Mouse (Mus musculus) kidney, adult 18-20 months (tissue): Measurements from ENCODE around the gene Ppp6c.
A peak's percentile ranks its signal among the peaks of the same experiment; 100 is the strongest.
"Not testable (repeated sequence)": the region's sequence is repeated elsewhere in the genome, so short reads cannot be mapped to it uniquely, and the experiment has no call there.

Experiments
- DNase-seq: peaks from one replicate; pipeline ENCODE4 v3.0.0; 2021

The Ppp6c gene

DNA sequence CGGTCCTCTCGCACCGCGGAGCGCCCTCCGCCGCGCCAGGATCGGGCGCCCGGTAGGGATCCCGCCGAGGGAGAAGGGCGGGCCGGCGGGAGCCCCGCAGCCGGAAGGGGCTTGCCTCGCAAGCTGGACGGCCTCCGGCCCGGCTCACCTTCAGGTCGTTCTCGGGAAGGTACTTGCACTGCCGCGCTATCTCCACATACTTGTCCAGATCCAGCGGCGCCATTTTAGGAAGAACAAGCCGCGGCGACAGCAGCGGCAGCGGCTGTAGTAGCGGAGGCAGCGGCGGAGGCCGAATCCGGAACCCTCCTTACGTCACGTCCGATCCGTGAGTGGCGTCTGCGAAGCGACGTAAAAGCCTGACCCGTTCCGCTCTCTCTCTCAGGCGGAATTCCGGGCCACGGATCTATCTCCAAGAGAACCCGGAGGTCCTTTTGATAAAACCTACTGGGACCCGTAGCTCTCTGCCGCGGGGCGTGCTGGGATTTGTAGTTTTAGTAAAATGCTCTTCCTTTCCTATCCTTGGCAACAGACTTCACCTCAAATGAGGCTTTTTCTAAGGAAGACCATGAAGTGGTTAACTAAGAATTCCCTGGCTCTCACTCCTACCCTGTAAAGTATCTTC, at the start of gene Ppp6c:
Gene Ppp6c, minus strand, starts transcription at position 433 of the 622 bp plus-strand sequence.
- DNase-seq, result peak; percentile 94

DNA sequence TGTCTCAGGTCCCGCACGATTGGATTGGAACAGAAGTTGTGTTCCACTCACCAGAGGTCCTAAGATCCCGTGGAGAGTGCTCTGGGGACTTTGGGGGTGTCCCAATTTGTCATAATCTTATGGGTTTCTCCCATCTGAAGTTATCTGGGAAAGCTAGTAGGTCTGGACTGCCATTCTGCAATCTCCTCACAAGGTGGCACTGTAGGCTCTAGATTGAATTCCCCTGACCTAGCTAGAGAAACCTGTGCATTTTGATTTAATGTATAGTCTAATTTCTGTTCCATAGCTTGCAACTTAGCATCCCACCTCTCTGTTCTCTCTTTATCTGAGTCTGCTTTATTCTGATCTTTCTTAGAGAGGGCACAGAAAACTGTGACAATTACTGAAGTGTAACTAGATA, 42.1 kb upstream of the Ppp6c start:
- peak; percentile 2 for DNase-seq

DNA sequence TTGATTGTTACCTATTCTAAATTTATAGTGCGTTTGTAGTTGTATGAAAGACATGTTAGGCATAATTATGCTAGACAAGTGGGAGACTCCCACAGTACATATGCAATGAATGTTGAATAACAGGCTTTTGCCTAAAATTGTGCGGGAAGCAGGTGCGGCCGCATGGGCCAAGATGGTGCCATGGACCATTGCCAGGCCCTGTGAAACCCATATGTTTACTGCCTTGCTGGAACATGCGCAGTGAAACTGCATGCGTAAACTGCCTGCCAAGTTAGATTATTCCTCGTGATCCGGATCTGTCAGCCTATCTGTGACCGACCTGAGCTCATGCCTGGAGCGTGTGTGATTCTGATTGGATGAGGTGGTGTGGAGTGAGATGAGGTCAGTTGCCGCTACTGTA, 26.0 kb upstream of the Ppp6c start:
- not testable (repeated sequence) for DNase-seq

DNA sequence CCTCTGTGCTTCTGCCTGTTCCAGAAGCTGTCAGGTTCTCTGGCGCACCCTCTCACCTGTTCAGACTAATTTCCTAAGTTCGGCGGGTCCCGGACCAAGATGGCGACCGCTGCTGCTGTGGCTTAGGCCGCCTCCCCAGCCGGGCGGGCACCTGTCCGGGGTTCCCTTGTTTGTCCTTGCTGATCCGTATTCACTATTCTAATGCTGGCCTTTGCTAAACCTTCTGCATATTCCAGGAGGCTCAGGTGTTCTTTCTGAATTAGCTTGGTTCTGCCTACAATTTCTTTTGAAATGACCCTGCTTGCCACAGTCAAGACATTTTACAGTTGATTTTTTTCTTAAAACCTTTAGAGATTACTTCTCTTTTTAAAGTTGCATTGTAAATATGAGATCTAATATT, 20.6 kb upstream of the Ppp6c start:
- DNase-seq, result not testable (repeated sequence)

DNA sequence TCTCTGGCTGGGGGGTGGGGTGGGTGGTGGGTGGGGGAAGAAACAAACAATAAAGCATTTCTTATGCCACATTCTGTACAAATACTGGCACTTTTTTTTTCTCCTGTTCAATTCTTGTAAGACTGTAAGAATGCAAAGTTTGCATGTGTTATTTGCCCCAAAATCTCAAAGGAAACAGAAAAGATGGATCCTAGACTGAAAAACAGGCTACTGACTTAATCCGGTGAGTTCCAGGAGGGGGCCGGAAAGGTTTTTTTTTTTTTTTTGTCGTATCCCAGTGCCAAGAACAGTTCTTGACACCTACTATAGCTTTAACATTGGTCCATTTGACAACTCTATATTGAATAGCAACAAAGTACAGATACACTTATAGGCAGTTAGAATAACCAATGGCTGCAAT, 480 bp upstream of the Ppp6c start:
- no peak for DNase-seq

DNA sequence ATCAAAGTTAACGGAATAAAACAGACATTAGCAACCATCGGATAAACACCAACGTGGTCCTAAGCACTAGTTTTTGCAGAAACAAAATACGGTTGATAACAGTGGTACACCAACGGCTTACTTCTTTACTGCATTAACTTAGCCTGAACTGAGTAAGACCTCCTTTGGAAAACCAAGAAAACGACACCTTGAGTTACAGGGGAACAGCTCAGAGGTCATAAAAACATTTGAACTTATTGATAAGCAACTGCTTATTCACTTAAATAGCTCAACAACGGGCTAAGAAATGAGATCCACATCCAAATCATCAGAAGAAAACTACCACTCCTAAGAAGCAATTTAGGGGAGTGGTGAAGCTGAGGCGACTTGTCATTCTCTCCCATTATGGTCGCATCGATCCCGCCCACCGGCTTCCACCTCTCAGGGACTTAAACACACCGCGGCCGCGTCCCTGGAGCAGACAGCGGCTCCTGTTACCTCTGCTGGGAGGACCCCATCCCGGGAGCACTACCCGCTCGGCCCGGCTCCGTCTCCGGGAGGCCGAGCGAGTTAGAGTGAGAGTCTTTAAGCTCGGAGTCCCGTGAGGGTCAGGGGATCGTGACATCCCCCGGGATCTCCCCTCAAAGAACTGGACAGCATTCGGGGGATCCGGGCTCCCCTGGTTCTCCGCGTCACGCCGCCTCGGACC, 776 bp downstream of the Ppp6c start:
- not testable (repeated sequence) for DNase-seq

DNA sequence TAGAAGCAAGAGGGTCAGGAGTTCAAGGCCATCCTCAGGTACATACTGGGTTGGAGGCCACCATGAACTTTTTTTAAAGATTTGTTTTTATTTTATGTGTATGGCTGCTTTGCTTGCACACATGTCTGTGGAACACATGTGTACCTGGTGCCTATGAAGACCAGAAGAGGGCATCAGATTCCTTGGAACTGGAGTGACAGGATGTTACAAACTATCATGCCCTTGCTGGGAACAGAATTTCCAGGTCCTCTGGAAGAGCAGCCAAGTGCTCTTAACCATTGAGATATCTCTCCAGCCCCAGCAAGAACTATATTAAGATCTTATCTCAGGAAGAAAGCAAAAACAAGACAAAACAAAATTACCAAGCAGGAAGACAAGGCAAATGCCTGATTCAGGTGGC, 1.6 kb downstream of the Ppp6c start:
- DNase-seq, result no peak

DNA sequence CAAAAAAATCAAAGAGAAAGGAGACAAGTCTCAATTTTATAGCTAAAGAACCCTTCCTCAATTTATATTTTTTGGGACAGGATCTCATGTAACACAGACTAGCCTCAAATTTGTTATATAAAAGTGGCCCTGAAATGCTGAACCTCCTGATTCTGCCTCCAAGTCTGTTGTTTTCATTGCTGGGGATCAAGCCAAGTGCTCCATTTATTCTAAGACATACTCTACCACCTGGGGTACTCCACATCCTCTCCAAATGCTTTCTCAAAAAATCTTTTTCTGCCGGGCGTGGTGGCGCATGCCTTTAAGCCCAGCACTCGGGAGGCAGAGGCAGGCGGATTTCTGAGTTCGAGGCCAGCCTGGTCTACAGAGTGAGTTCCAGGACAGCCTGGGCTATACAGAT, 6.2 kb downstream of the Ppp6c start:
- DNase-seq, result no peak

DNA sequence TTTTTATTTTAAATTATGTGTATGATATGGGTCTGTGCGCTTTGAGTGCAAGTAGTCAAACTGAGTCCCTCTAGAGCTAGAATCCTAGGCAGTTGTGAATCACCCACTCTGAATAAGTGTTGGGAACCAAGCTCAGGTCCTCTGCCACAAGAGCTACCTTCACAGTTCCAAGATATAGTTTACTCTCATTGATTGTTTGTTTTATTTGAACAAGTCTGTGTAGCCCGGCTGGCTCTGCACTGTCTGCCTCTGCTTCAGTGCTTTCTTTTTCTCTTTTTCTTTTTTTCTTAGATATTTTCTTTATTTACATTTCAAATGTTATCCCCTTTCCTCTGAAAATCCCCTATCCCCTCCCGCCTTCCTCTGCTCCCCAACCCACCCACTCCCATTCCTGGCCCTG, 7.2 kb downstream of the Ppp6c start:
- DNase-seq, result no peak

DNA sequence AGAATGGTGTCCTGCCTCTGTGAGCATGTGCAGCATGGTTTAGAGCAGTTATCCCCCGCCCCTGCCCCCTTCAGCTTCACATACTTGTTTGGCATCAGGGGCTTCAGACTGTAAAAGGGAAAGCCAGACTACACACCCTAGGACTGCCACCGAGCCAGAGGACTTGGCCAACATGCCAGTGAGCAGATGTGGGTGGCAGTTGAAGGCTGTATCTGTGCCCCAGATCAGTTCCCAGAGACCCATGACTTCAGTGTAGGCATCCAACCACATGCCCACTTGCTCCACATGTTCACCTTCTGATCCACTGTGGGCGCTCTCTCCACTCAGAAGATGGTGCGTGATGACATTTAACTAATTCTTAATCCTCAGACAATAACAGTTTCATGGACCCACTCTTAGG, 9.1 kb downstream of the Ppp6c start:
- DNase-seq, result no peak

DNA sequence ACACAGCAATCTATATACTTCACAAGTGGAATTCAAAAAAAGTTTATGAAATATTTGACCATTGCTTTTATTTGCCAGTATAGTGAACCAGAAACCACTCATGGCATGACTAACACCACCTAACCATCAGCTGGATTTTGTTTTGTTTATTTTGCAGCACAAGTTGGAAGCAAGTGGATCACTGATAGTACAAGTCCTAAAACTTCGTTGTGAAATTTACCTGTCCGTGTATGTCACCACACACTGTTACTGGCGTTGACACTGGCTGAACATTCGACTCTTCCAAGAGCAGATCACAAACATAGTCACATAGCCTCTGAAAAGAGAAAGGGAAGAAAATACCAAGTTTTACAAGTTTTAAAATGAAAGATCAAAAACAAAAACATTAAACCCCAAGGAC, 15.5 kb downstream of the Ppp6c start:
- no peak for DNase-seq

DNA sequence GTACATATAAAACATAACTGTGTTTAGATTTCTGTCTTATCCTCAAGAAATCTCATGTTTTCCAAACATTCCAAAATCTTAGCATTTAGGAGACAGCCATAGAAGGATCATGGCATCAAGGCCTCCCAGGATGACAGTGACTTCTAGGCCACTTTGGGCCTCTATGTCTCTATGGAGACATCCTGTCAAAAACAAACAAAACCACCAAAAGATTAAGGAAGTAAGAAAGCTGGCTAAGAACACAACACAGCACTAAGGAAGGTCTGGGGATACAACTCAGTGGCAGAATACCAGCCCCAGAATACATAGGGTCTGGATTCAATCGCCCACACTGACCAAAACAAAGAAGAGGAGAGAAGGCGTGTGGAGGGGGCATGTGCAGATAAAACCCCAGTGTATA, 22.9 kb downstream of the Ppp6c start:
- DNase-seq, result no peak

DNA sequence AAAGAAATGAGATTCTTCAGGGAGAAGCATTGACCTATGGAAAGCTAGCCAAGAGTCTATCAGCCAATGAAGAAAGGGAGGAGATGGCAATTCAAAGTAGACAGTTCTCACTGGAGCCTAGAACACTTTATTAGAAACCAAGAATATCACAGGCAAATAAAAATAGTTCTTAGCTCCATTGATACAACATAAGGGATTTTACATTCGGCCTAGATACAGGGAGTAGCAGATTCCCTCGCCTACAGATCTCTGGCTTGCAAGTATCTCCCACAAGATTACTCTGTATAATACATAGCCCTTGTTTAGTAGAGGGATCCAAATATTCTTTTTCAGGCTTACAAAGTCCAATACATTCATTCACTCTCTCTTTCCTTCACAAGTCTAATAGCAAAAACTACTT, 31.4 kb downstream of the Ppp6c start:
- no peak for DNase-seq

DNA sequence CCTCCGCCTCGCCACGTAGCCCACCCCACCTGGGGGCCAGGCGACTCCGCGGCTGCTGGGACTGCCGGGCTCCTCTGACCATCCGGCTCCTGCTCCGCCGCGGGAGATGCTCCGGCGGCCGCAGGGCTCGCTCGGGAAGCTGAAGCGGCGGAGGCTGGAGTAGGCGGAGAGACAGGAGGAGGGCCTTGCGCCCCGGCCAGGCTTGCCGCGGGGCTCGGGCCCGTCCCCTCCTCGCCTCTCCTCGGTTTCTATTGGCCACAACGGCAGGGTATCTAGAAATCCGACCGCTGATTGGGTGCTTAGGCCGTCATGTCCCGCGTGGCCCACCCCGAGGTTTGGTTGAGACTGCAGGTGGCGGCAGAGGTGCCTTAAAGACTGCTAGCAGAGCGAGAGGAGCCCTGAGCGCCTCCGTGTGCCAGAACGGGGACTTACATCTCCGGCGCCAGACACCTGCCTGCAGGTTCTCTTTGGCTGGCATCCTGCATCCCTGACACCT, 35.6 kb downstream of the Ppp6c start, which contains the start of gene Scai:
Gene Scai, minus strand, starts transcription at position 174 of the 496 bp plus-strand sequence.
- DNase-seq, result peak; percentile 98

DNA sequence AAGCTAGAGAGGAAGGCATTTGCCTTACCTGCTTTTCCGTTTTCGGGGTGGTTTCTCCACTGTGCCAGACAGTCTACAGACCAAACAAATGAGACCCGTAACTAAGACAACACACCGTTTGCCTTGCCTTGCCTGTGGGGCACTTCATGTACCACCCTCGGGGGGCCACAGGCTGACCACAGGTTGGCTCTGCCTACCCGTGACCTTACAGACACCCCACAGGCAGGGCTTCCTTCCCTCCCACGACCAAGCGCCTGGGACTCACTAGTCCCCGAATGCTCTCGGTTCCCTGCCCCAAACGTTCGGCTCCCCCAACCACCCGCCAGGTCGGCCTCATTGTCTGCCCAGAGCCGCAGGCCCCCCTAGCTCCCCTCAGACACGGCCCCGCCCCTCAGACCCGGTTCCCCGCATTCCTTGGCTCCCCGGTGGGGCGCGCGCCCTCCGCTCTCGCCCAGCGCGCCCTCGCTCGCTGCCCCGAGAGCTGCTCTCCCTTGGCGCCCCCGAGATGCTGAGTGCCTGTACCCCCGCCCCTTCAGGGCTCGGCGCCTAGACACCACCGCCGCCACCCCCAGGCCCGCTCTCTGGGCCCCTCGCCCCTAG, 36.2 kb downstream of the Ppp6c start:
- no peak for DNase-seq

DNA sequence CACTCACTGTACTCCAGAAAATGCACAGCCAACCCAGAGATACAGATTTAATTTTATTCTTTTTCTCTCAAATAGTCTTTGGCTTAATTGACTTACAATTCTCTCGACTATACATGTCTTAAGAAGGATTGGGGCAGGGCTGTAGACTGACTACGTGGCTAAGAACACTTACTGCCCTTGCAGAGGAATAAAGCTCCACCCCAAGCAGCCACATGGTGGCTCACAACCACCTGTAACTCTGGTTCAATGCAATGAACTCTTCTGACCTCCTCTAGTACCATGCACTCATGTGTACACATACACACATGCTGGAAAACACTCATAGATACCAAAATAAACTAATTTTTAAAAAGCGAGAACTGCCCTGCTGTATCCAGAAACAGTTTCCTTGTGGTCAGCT, 40.3 kb downstream of the Ppp6c start:
- no peak for DNase-seq

DNA sequence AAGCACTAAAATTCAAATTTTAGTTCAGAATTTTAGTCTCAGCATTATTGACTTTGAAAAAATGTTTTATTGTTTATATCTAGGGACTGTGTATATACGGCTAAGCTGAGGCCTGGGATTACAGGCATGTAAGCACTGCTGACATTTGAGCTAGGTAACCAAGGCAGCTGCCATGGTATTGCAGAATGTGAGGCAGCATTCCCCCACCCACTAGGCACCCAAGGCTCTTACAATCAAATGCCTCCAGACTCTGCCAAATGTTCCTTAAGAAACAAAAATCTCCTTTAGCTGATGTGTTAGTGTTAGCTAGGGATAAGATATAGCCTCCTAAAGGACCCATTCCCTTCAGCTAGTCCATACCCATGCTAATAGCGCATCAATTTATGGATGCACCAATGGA, 42.7 kb downstream of the Ppp6c start:
- no peak for DNase-seq

DNA sequence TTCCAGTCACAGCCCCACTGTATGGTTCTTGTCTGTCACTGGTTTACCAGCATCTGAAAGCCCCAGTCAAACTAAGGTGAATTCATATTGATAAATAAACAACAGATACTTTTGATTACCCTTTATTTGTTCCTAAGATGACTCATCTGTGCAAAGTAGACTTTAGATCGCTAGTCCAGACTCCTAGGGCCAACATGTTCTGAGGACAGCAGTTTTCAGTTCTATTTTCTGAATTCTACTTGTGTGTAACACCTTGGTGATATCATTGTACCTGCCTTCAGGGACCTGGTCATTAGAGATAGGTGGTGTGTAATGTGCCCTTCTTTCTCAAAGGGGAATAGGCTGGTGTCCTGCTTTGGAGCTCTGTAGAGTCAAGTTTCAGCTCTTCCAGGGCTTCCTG, 65.3 kb downstream of the Ppp6c start:
- no peak for DNase-seq

DNA sequence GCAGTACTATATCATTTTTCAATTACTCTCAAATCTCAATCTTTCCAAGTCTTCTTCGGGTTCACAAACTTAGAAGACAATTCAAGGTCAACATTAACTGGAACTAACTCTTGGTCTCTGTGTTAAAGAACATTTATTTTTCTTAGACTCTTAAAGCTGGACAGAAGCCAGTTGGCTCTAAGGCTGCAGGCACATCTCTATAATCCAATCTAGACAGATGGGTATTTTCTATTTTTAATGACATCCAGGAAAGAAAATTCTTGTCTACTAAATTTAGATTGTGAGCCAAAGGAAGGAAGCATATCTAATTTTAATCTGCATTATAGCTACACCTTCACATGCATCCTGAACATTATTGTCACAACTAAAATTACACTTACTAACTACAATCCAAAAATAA, 68.3 kb downstream of the Ppp6c start:
- DNase-seq, result no peak

DNA sequence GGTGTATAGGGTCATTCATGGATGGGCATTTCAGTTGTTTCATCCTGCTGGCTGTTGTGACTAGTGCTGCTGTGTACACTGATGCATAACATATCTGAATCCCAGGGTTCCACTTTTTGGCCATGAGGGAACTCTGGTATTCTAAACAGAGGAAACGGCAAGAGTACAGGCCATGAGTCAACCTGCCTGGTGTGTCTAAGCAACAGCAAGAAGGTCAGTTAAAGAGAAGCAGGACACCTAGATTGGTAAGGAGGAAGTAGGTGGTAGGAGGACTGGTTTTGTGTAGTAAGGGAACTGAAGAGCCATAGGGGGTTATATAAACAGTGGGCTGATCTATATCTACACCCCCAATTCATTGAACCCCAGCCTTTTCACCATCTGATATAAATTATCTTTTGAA, 69.4 kb downstream of the Ppp6c start:
- DNase-seq, result no peak

DNA sequence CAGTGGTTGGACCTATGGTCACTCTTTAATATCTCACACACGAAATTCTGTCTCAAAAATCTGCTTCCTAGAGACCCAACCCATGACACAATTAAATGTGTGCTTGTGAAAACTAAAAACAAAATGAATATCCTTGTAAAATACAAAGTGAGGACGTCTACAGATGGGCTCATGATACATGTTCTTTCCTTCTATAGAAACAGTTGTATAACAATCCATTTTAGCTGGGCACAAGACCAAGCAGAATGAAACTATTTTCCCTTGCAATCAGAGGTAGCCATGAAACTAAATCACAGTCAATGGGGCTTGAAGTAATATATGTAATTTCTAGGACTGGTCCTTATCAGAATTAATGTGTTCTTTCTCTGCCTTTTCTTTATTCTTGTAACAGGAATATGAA, 75.3 kb downstream of the Ppp6c start:
- DNase-seq, result no peak

DNA sequence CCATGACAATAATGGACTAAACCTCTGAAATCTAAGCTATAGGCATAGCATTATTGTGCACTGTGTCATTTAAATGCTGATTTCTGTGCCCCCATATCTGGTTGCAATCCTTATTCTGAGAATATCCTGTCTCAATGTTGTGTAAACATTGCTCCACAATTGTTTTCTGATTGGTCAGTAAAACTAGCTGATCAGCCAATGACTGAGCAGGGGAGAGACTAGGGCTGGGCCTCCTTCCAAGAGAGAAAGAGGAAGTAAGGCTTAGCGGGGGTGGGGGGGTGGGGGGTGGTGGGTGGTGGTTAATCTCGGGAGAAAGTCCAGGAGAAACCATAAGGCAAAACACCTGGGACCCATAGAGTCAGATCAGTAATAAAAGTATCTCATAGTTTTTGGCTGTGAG, 78.2 kb downstream of the Ppp6c start:
- DNase-seq, result no peak

DNA sequence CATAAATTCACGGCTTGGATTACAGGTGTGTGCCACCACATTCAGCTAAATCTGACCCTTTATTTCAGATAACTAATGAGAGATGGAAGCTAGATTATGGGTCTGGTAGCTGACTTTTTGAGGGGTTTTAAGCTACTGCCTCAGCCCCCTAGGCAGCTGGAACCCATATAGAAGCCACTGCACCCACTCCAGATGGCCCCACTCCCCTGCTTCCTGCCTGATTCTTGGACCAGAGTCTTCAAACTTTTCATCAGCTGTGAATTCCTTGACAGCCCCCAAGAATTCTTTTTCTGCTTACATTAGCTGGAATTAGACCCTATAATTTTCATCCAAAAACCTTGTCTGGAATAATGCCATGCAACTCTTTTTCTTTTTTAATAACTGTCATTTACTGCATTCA, 79.8 kb downstream of the Ppp6c start:
- DNase-seq, result no peak
